ENCODE assay signal across 22 mouse cellular contexts in the genomic region with DNA sequence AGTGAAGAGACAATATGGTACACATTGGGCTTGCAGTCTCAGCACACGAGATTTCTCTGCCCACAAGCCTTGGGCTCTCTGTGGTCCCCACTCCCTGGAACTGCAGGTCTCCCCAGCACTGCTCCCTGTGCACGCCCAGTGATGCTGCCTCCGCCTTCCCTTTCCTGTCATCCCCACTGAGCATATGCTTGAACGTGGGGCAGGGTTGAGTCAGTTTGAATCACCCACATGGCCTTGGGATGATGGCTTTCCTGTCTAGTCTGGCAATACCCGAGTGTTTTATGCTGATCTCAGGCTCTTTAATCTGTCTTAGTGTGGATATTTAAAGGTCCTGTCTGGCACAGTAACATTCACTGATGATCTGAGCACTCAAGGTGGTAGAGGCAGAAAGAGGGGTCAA.
"Had no signal": no experiment of that assay in that cellular context is flagged by ENCODE, and none has a peak within 500 bp of the region (broad histone marks: within the 10 kb centered on the region; RNA-seq: fewer than 3 reads in every experiment).

No protein-coding gene starts in this region.

- H3K36me3 ChIP-seq: limb, embryonic 10.5 days; limb, embryonic 13.5 days; liver, embryonic 12.5 days; liver, embryonic 15.5 days; lung, embryonic 15.5 days; midbrain, embryonic 12.5 days; midbrain, embryonic 15.5 days; neural tube, embryonic 12.5 days; neural tube, embryonic 15.5 days had no signal

- DNase-seq: kidney, postnatal 25 days; layer of hippocampus, postnatal 36 days; liver; lung, adult 18-20 months; lung, postnatal 10 days; lung, postnatal 36 days; right cerebral cortex, adult 18-20 months; right cerebral cortex, postnatal 14 days; right cerebral cortex, postnatal 4 days; thymus, adult 2 months; thymus, postnatal 25 days had no signal

- H3K9me3 ChIP-seq: limb, embryonic 10.5 days; limb, embryonic 13.5 days; liver, embryonic 12.5 days; liver, embryonic 15.5 days; lung, embryonic 15.5 days; midbrain, embryonic 12.5 days; midbrain, embryonic 15.5 days; neural tube, embryonic 12.5 days; neural tube, embryonic 15.5 days had no signal

- H3K27me3 ChIP-seq: lung, embryonic 15.5 days; midbrain, embryonic 15.5 days; neural tube, embryonic 12.5 days; neural tube, embryonic 15.5 days had no signal

- H3K4me3 ChIP-seq: limb, embryonic 10.5 days; limb, embryonic 13.5 days; liver, embryonic 12.5 days; liver, embryonic 15.5 days; lung, embryonic 15.5 days; midbrain, embryonic 12.5 days; midbrain, embryonic 15.5 days; neural tube, embryonic 12.5 days; neural tube, embryonic 15.5 days had no signal

- H3K27ac ChIP-seq: kidney, postnatal 0 days; limb, embryonic 10.5 days; limb, embryonic 13.5 days; liver, embryonic 12.5 days; liver, embryonic 15.5 days; lung, embryonic 15.5 days; midbrain, embryonic 12.5 days; midbrain, embryonic 15.5 days; neural tube, embryonic 12.5 days; neural tube, embryonic 15.5 days; stomach, postnatal 0 days had no signal
